Mouse (Mus musculus): ENCODE measurements around the gene Slc15a4. TPM values are rescaled to one million over a fixed set of nuclear protein-coding genes. Genes with fewer than 3 reads are reported as not detected.

Gene Slc15a4
- 14.1 and 16.7 TPM in 2 replicates for polyA plus RNA-seq (2015; fragmentation: Nextera tagmentation; extraction: Ambion mirVana)

DNA sequence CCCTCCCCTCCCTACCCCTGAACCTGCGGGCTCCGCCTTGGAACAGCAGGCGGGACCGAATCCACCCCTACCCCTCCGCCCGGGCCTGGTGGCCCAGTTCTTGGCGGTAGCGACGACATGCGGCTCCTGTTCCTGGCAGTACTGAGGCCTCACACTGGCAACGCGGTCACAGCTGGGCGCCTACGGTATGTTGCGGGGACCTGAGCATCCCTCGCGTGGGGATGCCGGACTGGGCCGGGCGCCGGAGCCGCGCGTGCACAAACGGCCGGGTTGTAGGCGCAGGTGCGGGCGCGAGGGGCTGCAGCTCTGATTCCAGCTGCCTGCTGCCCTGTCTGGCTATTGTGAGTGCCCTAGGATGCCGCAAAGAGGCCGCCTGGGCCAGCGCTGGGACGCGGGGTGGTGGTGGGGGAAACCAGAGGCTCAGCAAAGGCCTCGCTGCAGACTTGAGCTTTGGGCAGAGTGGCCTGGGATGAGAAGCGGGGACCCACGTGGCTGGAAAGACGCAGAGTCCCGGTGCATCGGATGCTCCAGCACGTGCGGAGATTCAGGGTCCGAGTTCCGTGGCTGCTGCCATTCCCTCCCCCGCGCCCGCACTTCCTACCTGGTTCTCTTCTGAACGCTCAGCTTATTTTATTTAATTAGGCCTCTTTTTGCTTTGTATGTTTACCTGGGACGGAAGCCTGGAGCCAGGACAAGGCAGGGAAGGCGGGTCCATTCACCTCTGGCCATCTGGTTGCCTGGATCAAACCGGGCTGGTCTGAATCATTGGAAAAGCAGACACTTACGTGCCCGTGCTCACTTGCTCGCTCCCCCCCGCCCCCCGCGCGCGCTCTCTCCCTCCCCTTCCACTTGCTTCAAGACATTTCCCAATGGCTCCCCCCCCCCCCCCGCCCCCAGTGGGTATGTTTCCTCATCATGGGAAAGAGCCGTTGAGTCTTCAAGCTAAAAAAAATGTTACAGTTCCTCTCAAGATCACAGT, at the start of gene Slc15a4, which contains the start of gene Glt1d1:
TSS of gene Slc15a4 (minus strand) at position 731 of the 979 bp plus-strand sequence.
TSS of gene Glt1d1 (plus strand) at position 96 of the 979 bp plus-strand sequence.
- H3K27me3 ChIP-seq (replicated peaks): peaks cover 51% of the 10 kb centered on the region
- peak within 1 kb of the TSS; percentile 71 for H3K9ac ChIP-seq
- H3K4me2 ChIP-seq: peak within 1 kb of the TSS; percentile 73
- WGBS: under 1% methylated on average over 57 of the region's 62 CpGs
- peaks cover 8% of the 10 kb centered on the region for H3K4me1 ChIP-seq
- H3K9me3 ChIP-seq: no peaks in the 10 kb centered on the region
- no peak within 1 kb of the TSS for H3K27ac ChIP-seq (replicated peaks)
- peak within 1 kb of the TSS; percentile 51 for H3K4me3 ChIP-seq
- no peak; the same call in 1 of the 2 replicates for ATAC-seq (ENCODE audit: extremely low read depth, insufficient number of reproducible peaks, low FRiP score, low TSS enrichment)
- H3K36me3 ChIP-seq: no peaks in the 10 kb centered on the region

DNA sequence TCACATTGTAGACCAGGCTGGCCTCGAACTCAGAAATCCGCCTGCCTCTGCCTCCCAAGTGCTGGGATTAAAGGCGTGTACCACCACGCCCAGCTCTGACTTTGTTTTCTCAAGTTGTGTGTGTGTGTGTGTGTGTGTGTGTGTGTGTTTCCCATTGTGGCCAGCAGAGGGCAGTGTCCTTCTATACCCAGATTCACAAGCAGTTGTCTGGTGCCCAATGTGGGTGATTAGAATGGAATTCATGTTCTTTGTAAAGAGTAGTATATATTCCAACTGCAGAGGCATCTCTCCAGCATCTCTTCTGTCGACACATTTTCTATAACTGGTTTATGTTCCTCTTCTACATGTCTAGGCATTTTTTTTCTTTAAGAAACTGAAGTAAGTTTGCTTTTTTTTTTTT, 45.8 kb upstream of the Slc15a4 start:
- Histone ChIP-seq H3K9ac (no peak overlapping the region), H3K36me3 (no peaks in the 10 kb centered on the region), H3K27ac (replicated peaks) (no peak overlapping the region), H3K4me2 (no peak overlapping the region), H3K9me3 (peaks cover 17% of the 10 kb centered on the region), H3K27me3 (replicated peaks) (no peaks in the 10 kb centered on the region), H3K4me1 (no peaks in the 10 kb centered on the region), H3K4me3 (no peak overlapping the region)
- WGBS: 74% methylated on average over 5 of the region's 5 CpGs
- no peak for ATAC-seq (ENCODE audit: extremely low read depth, insufficient number of reproducible peaks, low FRiP score, low TSS enrichment)

DNA sequence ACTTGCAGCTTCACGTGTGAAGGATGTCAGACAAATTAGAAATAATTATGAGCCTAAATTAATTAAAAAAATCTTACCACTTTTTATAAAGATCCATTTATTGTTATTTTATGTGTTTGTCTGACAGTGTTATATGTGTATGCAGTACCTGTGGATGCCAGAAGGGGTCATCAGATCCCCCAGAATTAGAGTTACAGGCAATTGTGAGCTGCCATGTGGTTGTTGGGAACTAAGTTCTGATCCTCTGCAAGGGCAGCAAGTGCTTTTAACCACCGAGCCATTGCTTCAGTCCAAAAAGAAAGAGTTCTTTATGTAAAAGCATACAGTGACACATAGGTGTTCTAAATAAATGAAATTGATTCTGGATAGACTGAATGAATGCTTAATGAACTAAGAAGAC, 44.9 kb upstream of the Slc15a4 start:
- no peaks in the 10 kb centered on the region for H3K36me3 ChIP-seq
- ATAC-seq (ENCODE audit: extremely low read depth, insufficient number of reproducible peaks, low FRiP score, low TSS enrichment): no peak
- H3K27ac ChIP-seq (replicated peaks): no peak overlapping the region
- H3K4me1 ChIP-seq: no peaks in the 10 kb centered on the region
- no peaks in the 10 kb centered on the region for H3K27me3 ChIP-seq (replicated peaks)
- no peak overlapping the region for H3K4me3 ChIP-seq
- H3K9ac ChIP-seq: no peak overlapping the region
- H3K9me3 ChIP-seq: peaks cover 17% of the 10 kb centered on the region
- no peak overlapping the region for H3K4me2 ChIP-seq
- WGBS: 86% methylated on average over 2 of the region's 2 CpGs

DNA sequence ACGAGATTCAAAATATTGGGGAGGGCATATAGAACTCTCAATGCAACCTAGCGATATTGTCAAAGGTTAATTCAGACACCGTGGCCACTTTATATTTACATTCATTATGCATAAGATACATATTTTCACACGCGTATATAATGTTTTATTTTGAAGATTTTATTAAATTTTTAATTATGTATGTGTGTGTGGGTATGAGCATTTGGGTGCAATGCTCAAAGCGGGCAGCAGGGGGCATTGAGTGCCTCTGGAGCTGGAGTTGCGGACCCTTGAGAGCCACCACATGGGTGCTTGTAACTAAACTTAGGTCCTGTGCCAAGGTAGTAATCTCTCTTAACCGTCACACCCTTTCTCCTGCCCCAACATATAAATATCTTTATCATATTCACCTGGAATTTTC, 41.2 kb upstream of the Slc15a4 start:
- H3K36me3 ChIP-seq: no peaks in the 10 kb centered on the region
- H3K4me1 ChIP-seq: no peaks in the 10 kb centered on the region
- no peak overlapping the region for H3K27ac ChIP-seq (replicated peaks)
- WGBS: 78% methylated on average over 8 of the region's 8 CpGs
- H3K9ac ChIP-seq: no peak overlapping the region
- H3K9me3 ChIP-seq: peaks cover 17% of the 10 kb centered on the region
- H3K4me3 ChIP-seq: no peak overlapping the region
- H3K27me3 ChIP-seq (replicated peaks): no peaks in the 10 kb centered on the region
- no peak for ATAC-seq (ENCODE audit: extremely low read depth, insufficient number of reproducible peaks, low FRiP score, low TSS enrichment)
- no peak overlapping the region for H3K4me2 ChIP-seq

DNA sequence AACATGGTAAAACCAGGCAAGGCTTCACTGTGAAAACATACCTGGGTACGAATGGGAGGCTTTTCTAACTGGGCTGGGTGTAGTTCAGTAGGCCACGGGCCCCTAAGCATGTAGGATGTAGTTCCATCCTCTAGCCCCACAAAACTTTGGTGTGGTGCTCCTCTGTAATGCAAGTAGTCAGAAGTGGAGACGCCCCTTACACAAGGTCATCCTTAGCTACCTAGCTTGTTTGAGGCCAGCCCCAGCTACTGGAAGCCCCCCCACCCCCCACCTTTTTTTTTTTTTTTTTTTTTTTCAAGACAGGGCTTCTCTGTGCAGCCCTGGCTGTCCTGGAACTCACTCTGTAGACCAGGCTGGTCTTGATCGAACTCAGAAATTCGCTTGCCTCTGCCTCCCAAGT, 28.3 kb upstream of the Slc15a4 start:
- Histone ChIP-seq H3K27ac (replicated peaks) (no peak overlapping the region), H3K9ac (no peak overlapping the region), H3K4me1 (no peaks in the 10 kb centered on the region), H3K36me3 (no peaks in the 10 kb centered on the region), H3K9me3 (peaks cover 16% of the 10 kb centered on the region), H3K4me3 (no peak overlapping the region), H3K4me2 (no peak overlapping the region), H3K27me3 (replicated peaks) (no peaks in the 10 kb centered on the region)
- ATAC-seq (ENCODE audit: extremely low read depth, insufficient number of reproducible peaks, low FRiP score, low TSS enrichment): no peak
- WGBS: 71% methylated on average over 5 of the region's 5 CpGs

DNA sequence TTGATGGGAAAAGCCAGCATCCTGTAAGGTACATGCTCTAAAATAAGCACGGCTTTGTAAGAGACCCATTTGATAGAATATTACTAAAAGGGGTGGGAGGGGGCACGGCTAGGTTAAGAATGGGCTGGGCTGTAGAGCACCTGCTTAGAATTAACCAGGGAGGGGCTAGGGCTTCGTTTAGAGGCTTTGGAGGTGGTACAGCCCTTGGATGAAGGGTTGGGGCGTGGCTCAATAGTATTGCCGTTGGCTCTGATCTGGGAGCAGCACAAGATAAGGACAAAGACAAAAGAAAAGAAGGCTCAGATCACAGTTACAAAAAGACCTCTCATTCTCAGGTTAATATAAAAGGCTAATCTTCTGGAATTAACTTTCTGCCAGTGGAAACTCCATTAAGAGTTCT, 27.6 kb upstream of the Slc15a4 start:
- Histone ChIP-seq H3K36me3 (no peaks in the 10 kb centered on the region), H3K4me1 (no peaks in the 10 kb centered on the region), H3K4me2 (no peak overlapping the region), H3K27ac (replicated peaks) (no peak overlapping the region), H3K9me3 (peaks cover 16% of the 10 kb centered on the region), H3K4me3 (no peak overlapping the region), H3K9ac (no peak overlapping the region), H3K27me3 (replicated peaks) (no peaks in the 10 kb centered on the region)
- no peak for ATAC-seq (ENCODE audit: extremely low read depth, insufficient number of reproducible peaks, low FRiP score, low TSS enrichment)
- WGBS: 69% methylated on average over 5 of the region's 5 CpGs

DNA sequence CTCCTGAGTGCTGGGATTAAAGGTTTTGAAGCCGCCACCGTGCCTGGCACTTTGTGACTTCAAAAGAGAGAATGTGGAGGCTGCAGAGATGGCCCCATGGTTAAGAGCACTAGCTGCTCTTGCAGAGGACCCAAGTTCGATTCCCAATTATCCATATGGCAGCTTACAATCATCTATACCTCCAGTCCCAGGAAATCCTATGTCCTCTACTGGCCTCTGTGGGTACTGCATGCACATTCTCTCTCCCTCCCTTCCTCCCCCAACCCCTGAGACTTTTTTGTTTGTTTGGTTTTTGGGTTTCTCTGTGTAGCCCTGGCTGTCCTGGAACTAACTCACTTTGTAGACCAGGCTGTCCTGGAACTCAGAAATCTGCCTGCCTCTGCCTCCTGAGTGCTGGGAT, 26.6 kb upstream of the Slc15a4 start:
- H3K36me3 ChIP-seq: no peaks in the 10 kb centered on the region
- H3K4me3 ChIP-seq: no peak overlapping the region
- H3K4me2 ChIP-seq: no peak overlapping the region
- no peaks in the 10 kb centered on the region for H3K27me3 ChIP-seq (replicated peaks)
- no peak overlapping the region for H3K9ac ChIP-seq
- H3K27ac ChIP-seq (replicated peaks): no peak overlapping the region
- 74% methylated on average over 3 of the region's 3 CpGs for WGBS
- peaks cover 16% of the 10 kb centered on the region for H3K9me3 ChIP-seq
- H3K4me1 ChIP-seq: no peaks in the 10 kb centered on the region
- no peak for ATAC-seq (ENCODE audit: extremely low read depth, insufficient number of reproducible peaks, low FRiP score, low TSS enrichment)

DNA sequence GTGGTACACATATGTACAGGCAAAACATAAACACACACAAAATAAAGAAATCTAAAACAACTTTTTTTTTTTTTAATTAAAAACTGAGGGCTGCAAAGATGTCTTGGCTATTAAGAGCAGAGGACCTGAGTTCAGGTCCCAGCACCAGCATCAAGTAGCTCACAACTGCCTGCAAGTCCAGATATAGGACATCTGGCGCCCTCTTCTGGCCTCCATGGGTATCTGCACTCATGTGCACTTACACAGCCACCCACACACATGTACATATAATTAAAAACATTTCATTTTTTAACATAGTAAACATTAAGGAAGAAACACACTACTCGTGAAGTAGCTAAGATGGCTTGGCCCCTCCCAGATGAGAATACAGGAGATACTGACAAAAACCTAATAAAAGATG, 25.6 kb upstream of the Slc15a4 start:
- WGBS: 63% methylated on average over 2 of the region's 2 CpGs

DNA sequence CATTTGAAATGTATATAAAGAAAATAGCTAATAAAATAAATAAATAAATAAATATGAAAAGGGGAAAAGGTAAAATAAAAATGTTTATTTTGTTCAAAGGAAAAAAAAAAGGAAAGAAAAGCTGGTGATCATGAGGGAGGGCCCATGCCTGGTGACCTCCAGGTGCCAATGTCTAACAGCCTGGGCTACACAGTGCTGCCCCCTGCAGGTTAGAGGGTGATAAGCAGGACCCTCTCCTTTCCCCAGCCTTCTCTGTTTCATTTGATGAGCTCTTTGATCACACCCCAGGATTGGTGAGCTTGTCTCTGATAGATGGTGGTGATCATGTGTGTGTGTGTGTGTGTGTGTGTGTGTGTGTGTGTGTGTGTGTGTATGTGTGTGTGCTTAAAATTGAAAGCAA, 16.4 kb upstream of the Slc15a4 start:
- Histone ChIP-seq H3K4me3 (no peak overlapping the region), H3K9me3 (peaks cover 8% of the 10 kb centered on the region; the same call in 1 of the 2 replicates), H3K27ac (replicated peaks) (no peak overlapping the region), H3K4me1 (no peaks in the 10 kb centered on the region), H3K36me3 (no peaks in the 10 kb centered on the region), H3K9ac (no peak overlapping the region), H3K27me3 (replicated peaks) (no peaks in the 10 kb centered on the region), H3K4me2 (no peak overlapping the region)
- no peak for ATAC-seq (ENCODE audit: extremely low read depth, insufficient number of reproducible peaks, low FRiP score, low TSS enrichment)

More for the DNA sequence above, 25.6 kb upstream of the Slc15a4 start:
- ATAC-seq (ENCODE audit: extremely low read depth, insufficient number of reproducible peaks, low FRiP score, low TSS enrichment): no peak
- Histone ChIP-seq H3K4me3 (no peak overlapping the region), H3K4me1 (no peaks in the 10 kb centered on the region), H3K4me2 (no peak overlapping the region), H3K36me3 (no peaks in the 10 kb centered on the region), H3K9me3 (peaks cover 16% of the 10 kb centered on the region), H3K9ac (no peak overlapping the region), H3K27me3 (replicated peaks) (no peaks in the 10 kb centered on the region), H3K27ac (replicated peaks) (no peak overlapping the region)

DNA sequence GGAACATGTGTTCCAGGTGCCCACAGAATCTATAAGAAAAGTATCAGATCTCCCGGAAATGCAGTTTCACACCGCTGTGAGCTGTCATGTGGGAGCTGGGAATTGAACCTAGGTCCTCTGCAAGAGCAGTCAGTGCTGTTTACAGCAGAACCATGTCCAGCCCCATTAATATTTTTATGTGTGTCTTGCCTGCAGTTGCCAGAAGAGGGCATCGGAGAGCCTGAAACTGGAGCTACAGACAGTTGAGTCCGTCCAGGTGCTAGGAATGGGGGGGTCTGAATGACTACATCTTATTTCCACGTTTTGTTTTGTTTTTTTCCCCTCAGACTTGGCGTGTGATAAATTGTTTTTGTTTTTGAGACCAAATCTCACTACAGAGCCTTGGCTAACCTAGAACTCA, 15.3 kb upstream of the Slc15a4 start:
- H3K9ac ChIP-seq: no peak overlapping the region
- H3K4me3 ChIP-seq: no peak overlapping the region
- H3K27me3 ChIP-seq (replicated peaks): no peaks in the 10 kb centered on the region
- 66% methylated on average over 6 of the region's 6 CpGs for WGBS
- peaks cover 16% of the 10 kb centered on the region; the same call in 1 of the 2 replicates for H3K9me3 ChIP-seq
- H3K4me1 ChIP-seq: no peaks in the 10 kb centered on the region
- no peak for ATAC-seq (ENCODE audit: extremely low read depth, insufficient number of reproducible peaks, low FRiP score, low TSS enrichment)
- no peak overlapping the region for H3K4me2 ChIP-seq
- H3K36me3 ChIP-seq: no peaks in the 10 kb centered on the region
- H3K27ac ChIP-seq (replicated peaks): no peak overlapping the region

DNA sequence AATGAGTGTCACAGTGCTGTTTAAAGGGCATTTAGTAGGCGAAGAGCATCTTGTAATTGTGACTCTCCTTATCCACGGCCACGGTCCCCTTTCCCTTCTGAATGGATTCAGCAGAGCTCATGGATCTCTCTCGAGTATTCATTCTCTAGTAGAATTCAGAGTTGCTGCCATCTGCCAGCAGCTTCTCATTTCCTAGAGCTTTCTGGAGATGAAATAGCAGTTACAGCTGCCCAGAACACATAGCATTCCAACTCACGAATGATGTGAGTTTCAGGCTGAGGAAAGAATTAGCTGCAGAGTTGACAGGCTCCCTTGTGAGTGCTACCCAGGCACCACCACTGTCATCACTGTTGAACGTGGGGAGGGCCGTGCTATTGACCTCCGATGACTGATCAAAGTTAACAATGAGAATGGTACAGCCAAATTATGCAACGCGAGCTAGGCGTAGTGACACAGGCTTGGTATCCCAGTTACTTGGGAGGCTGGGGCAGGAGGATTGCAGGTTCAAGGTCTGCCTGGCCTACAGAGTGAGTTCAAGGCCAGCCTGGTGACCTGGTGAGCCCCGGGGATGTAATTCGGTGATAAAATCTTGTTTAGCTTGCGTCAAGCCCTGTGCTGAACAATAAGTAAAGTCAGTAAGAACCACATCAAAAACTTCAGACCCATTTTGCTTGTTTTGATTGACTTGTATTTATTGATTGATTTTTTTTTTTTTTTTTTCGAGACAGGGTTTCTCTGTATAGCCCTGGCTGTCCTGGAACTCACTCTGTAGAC, 8.7 kb upstream of the Slc15a4 start:
- WGBS: 82% methylated on average over 15 of the region's 15 CpGs
- Histone ChIP-seq H3K4me3 (no peak overlapping the region), H3K27me3 (replicated peaks) (no peaks in the 10 kb centered on the region), H3K9ac (no peak overlapping the region), H3K4me1 (no peaks in the 10 kb centered on the region), H3K27ac (replicated peaks) (no peak overlapping the region), H3K9me3 (peaks cover 30% of the 10 kb centered on the region; the same call in 1 of the 2 replicates), H3K4me2 (no peak overlapping the region), H3K36me3 (no peaks in the 10 kb centered on the region)
- ATAC-seq (ENCODE audit: extremely low read depth, insufficient number of reproducible peaks, low FRiP score, low TSS enrichment): no peak
